Mouse (Mus musculus) CD4-positive, CD25-positive, alpha-beta regulatory T cell, adult 2 months (primary cell): Measurements from ENCODE around the gene Tmem211.
A peak's percentile ranks its signal among the peaks of the same experiment; 100 is the strongest.

Experiments used
- DNase-seq: peaks from one replicate; pipeline ENCODE4 v3.0.0-alpha.2; 2012; ENCODE audit warnings: low read depth, low spot score

The Tmem211 gene

DNA sequence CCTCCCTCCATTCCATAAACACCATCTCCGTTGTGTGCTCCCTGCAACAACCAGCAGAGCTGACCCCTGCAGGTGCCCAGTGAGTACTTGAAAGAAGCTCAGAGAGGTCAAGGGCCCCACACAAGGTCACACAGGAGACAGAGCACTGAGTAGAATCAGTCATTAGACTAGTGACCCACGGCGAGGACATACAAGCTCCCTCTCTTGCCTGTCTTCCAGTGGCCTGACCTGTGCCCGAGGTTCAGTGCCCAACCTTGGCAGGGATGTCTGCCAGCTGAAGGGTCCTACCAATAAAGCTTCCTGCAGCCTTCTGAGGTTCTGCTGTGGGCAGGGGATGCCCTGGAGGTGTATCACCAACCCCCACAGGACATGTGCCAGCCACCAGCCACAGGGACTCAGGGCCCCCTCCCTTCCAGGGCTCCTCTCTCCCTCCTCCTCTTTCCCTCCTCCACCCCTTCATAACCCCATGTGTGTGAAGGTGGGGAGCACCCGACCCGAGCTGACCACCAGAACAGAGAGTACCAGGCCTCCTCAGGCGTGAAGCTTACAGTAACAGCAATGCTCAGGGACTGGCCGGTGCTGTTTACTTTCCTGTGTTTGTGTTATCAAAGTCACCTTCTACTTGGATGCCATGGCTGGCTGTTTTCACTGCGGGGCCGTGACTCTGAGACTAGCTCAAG is 14.4 kb upstream of the Tmem211 start:
- DNase-seq: no peak

DNA sequence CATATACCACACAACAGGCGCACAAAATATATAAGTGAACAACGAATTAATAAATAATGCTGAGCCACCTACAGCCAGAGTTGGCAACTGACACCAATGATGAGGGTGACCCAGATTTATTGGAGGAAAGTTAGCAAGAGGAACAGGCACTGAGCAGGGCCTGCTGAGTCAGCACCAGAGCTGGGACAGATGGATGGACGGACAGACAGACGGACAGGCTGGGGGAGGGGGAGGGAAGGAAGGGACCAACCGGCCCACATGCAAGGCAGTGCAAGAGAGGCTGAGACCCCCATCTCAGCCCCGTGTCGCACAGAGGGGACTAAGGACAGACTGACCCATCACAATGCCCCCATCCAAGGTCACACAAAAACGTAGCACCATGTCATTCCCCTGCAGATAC is 12.7 kb upstream of the Tmem211 start:
- DNase-seq: no peak

DNA sequence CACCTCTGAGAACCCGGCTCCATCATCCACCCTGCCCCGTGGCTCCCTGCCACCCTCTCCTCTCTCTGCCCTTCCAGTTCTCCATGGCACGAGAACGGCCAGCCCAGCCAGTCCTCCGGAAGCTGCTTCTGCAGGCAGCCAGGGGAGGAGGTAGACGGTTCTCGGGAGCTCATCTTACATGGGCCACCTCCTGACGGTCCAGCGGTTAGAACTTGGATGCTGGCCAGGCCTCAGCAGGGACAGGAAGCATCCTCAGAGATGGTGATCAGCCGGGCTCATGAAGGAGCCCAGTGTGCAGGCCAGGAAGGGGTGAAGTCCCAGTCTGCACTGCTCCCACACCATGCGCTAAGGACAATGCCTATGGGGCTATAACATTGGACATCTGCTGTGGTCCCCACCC is 12.3 kb upstream of the Tmem211 start:
- no peak for DNase-seq

DNA sequence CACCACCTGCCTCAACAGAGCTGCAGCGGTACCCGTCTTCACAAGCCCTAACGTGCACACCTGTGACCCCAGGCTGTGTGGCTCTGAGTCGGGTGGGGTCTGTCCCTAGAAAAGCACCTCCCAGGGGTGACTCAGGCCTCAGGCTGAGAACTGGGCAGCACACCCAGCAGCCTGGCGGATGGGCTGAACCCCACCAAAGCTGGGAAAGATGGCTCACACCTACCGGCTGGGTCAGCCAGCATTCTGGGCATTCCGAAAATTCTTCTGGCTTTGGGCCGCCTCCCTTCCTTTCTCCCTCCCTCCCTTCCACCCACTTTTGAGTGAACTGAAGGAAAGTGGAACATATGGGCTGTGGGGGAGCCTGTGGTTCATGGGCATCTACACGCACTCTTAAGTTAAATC is 11.1 kb upstream of the Tmem211 start:
- DNase-seq: no peak

DNA sequence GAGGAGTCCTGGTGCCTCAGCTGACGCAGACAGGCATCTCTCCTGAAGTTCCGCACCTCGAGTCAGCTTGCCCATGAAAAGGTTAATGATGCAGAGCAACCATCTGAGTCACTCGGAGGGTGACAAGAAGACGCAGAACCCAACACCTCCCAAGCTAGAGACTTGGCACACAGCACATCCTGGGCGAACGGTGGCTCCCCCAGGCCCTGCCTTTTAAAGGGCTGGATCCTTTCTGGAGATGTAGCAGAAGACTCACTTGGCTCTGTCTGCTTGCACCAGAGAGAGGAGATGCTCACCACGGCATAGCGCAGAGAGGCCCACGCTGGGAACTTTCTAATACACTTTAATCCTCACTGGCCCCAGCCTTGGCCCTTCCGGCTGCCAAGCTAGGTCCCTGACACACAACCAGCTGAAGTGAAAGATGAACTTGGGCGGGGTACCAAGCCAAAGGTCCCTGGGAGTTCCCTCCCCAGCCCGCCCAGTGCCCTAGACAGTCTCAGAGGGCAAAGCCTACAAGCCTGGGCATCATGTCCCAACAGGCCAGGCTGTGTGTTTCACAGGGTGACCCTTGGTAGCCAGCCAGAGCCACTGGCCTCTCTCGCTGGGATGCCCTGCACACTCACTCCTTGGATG is 10.3 kb upstream of the Tmem211 start:
- DNase-seq: no peak

DNA sequence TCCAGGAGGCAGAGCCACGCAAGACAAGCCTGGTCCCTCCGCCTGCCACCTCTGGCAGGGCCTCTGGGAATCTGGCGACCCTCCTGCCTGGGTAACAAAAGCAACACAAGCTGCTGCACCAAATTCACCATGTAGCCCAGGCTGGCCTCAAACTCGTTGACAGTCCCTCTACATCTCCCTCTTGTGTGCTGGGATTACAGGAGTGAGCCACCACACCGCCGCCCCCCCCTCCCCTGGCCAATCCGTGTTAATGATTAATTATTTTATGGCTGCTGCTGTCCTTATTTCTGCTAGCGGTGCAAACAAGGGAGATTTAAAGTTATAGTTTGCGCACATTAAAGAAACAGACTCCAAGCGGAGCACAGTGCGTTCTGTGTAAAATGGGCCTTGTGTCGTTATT is 9.6 kb upstream of the Tmem211 start:
- DNase-seq: no peak

DNA sequence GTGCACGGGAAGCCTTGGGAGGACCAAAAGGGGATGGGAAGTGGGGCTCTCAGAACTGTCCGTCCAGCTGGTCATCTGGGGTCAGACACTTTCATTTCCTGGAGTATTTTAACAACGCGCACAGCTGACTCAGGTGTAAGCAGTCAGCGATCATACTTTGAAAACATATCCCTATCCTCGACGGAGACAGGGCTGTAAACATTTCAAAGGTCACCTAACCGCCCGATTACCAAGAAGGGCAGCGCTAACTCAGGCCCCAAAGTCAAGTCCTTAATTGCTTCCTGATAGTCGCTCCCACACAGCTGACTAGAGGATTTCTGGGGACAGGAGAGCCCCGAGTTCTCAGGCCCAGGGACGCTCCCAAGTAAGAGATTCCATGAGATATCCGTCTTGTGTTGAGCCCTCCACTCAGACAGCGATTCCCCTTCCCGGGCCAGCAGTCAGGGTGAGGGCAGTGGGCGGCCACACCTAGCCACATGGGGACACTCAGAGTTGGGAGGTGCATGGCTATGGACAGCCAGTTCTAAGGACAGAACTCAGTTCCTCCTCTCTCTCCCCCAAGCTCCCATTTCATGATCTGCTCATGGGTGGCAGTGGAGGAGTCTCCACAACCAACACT is 8.0 kb upstream of the Tmem211 start:
- no peak for DNase-seq

DNA sequence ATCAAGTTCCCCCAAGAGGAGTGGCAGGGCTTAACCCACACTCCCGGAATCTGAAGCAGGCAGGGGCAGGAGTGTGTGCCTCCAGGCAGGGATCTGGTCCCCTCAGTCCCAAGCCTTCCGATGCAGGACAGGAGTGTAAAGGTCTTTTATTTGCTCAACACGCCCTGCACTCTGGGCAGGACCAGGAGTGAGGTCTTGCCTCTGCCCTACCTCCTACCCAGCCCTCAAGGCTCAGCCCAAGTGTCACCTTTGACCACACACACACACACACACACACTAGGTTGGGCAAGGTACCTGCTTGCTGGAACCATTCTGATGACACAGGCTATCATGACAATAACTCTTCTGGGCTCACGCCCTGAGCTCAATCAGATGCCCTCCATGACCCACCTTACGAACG is 7.3 kb upstream of the Tmem211 start:
- no peak for DNase-seq

DNA sequence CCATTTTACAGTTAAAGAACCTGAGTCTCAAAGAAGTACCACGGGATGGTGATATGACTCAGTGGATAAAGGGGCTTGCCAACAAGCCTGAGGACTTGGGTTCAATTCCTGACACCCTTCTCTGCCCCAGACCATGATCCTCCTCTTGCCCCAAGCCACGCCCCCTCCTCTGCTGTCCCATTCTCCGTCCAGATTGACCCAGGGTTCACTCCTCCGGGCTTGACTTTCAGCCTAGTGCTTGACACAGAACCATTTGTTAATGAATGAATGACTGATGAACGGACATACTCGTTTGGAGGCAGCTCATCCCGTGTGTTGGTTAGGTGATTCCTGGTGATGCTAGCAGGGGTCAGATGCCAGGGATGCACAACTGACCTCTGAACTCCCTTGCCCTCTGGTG is 6.8 kb upstream of the Tmem211 start:
- no peak for DNase-seq

DNA sequence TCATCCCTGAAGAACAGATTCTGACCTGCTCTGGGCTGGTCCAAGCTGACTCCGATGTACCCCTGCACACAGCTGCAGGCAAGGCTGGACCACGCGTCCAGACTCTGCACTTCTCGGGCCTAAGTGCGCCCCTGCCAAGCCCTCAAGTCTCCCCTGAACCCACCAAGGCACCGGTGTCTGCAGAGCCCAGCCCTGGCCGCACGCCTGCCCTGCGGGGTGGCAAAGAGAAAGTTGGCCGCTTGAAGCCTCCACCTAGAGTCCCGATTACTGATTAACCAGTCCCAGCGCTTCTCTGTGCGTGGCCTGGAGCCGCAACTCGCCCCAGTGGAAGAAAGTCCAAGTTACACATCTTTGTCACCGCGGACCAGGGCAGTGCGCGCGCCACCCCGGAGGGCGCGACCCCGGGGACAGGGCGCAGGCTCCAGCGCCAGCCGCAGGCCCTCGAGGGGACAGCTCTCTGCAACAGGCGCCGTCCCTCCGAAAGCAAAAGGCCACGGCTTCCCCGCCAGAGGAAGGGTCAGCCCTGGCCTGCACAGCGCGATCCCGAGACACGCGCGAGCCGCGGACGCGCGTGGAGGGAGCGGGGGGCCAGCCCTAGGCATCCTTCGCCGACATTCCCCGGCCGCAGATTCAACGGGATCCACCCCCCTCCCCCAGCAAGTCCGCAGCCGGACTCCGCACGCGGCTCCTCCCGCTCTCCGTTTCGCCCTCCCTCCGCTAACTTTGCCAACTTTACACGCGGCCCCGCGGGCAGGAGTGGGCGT is 6.1 kb upstream of the Tmem211 start:
- DNase-seq: no peak

DNA sequence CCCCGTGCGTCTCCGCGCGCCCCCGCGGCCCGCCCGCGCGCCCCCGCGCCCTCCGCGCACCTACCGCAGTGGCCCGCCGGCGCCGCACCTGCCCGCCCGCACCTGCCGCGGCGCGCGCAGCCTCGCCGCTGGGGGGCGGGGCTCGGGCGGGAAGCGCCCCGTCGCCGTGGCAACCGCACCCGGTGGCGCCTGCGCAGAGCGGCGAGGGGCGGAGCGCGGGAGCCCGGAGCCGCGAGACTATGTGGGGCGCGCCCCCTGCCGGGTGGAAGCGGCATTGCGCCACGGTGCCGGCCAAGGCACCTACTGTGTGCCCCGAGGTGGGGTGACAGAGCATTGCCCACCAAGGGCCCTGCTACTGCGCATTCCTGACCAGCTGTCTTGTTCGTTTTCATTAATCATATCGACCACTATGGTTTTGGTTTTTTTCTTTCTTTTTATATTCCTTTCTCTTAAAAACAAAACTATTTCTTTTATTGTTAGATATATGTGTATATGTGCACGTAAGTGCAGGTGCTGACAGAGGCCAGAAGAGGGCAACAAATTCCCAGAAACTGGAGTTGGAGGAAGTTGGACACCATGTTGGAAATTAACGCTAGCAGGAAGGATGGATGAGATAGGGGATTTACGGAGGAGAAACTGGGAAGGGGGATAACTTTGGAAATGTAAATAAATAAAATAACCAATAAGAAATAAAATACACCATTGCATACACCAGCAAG is 5.4 kb upstream of the Tmem211 start, which contains the start of gene 2900026A02Rik:
Gene 2900026A02Rik, minus strand, starts transcription at position 90 of the 719 bp plus-strand sequence.
- DNase-seq: peak; percentile 40

DNA sequence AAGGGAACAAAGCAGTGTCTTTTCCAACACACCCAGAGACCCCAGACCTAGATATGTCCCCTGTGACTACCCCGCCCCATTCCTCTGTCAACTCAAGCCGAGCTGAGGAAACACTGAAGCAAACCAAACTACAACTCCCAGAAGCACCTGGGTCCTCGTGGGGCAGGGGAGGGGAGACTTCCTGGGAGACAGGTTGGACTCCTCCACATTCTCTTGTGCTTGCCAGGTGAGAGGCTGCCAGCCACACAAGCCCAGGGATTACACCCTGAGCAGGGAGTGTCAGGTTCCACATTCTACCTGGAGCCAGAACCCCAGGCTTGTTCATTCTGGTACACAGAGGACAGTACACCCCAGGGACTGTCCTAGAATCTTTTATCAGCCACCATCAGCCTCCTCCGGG is 2.8 kb upstream of the Tmem211 start:
- DNase-seq: no peak

DNA sequence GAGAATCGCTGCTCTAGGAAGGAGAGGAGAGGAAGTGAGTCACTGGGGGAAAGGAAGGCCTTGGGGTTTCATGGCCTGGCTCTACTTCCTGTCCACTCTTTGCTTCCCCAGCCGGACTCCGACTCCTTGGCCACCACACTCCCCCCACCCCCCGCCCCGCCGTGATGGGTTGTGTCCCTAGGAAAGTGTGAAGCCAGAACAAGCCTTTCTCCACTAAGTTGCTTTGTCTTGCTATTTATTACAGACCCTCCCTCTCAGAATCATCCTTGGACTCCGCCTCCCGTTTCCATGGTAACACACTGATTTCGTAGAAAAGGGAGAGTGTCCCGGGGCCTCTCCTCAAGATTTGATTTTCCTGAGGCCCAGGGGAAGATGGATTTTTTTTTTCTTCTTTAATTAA is 1.4 kb upstream of the Tmem211 start:
- no peak for DNase-seq

DNA sequence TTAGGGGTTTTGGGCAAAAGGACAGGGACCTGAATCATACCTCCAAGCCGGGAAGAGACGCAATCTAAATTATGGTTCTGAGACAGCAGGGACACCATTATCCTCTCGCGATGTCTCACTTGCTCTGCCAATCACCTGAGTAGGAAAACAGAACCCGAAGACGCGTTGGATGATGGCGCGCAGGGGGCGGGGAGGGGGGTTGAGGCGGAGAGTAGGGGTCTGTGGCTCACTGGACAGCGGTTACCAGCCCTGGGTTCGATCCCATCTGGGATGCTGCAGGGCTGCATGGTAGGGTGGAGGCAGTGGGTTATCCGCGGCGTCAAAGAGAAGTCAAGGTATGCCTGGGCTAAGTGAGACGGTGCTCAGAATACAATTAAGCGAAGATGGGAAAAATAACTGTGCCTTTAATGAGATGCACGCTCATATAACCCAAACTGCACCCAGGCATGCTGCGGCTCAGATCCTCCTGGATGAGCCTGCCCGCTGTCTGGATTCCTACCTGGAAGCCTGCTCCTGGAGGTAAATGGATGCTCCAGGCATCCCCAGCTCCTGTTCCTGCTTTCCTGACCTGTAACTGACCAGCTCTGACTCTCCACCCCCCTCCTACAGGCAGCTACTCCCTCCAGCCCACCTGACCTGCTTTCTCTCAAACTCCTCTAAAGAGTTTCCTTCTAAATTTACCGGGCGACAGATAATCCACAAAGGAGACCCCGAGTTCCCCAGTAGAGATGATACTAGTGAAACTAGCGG is 848 bp upstream of the Tmem211 start:
- no peak for DNase-seq

DNA sequence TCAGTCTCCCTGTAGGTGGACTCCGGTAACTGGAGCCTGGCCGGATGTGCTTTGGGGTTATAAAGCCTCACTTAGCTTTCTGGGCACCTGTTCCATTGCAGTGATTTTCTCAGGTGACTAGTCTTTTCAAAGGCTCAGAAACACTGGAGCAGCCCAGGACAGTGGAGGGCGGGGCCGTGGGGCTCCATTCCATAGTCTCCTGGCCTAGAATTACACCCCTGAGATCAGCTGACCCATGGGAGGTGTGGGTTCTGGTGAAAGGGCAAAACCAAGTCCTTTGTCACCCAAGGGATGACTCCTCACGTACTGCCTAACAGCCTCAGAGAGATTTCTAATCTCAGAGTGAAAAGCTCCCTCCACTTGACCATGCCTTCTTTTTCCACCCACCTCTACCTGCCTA is 3.5 kb downstream of the Tmem211 start:
- no peak for DNase-seq

DNA sequence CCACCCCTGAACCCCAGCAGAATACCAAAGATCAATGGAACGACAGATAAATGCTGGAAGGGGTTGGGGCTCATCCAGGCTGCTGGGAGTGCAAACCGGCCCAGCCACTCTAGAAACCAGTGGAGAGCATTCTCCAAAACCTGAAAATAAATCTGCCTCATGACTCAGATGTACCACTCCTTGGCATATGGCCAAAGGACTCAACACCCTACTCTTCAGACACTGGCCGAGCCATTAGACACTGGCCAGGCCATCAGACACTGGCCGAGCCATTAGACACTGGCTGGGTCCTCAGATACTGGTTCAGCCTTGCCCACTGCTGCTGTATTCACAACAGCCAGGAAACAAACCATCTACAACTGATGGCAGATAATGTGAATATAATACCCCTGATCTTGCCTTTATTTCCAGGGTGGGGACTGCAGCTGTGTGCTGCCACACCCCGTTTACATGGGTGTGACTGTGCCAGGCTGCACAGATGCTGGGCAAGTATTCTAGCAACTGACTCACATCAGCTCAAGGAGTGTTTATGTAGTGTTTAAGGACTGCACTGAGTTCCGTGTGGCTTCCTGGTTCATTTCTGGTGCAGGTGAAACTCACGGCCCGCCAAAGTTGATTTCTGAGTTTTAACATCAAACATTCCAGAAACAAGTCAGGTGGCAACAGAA is 22.7 kb downstream of the Tmem211 start:
- DNase-seq: no peak

DNA sequence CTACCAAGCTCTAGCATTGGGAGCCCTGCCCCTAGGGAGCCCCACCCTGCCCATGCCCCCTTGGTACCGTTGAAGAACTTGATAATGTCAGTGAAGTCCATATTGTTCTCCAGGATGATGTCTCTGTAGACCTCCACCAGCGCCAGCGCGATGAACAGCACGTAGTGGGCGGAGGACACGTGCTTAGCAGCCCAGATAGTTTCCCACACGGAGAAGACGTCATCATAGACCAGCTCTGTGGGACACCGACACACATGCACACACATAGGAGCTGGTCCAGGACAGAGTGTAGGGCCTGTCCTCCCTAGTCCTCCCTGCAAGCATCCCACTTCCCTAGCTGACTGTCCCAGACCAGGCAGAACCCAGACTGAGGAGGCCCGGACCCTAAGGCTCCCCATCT is 24.1 kb downstream of the Tmem211 start:
- DNase-seq: no peak

DNA sequence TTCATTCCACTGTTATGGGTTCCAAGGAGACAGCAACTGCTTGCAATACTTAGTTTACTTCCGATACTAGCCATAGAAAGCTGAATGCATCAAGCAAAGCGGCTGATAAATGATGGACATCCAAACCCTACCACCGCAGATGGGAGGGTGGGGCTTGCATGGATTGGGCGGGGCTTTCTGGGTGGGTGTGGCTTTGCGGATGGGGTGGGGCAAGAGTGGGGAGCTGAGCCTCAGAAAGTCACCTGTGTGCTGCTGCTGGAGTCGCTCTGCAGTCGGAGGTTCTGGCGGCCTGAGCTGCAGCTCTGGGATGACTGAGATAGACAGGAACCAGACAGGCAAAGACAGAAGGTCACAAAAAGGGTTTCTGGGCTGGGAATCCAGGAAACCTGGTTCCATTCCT is 38.9 kb downstream of the Tmem211 start:
- no peak for DNase-seq

DNA sequence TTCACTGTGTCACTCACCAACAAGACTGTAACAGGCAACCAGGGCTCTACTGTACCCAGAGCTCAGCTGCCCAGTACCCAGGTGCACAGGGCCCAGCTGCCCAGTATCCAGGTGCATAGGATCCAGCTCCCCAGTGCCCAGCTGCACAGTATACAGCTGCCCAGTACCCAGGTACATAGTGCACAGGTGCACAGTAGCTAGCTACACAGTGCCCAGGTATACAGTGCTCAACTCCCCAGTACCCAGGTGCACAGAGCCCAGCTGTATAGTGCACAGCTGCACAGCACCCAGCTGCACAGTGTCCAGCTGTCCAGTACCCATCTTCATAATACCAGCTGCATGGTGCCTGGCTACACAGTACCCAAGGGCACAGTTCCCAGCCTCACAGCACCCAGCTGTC is 41.5 kb downstream of the Tmem211 start:
- no peak for DNase-seq

DNA sequence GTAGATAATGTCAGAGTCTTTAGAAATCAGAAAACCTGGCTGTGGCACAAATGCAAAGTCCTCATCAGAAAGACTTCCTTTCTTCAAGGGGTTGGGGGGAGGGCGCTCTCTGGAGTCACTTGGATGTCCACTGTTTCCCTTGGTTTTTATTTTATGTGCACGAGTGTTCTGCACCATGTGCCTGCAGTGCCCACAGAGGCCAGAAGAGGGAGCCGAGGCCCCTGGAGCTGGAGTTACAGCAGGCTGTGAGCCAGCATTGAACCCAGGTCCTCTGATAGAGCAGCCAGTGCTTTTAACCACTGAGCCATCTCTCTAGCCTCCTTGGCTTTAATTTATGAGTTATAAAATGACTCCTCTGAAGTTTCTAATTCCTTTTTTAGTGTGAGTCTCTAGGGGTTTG is 43.3 kb downstream of the Tmem211 start:
- no peak for DNase-seq
